Mouse (Mus musculus) limb, embryonic 15.5 days (tissue): ENCODE data around the gene Commd1. TPM values are rescaled to one million over a fixed set of nuclear protein-coding genes. Genes with fewer than 3 reads are reported as not detected.

Source experiments
- ATAC-seq: fragments of 200-750 bp; cut with Nextera tagmentation; 2 replicates; pipeline ENCODE4 v1.8.0; 2017; ENCODE audit warnings: low read depth, moderate TSS enrichment; ENCODE audit not compliant: insufficient number of reproducible peaks, low FRiP score, low TSS enrichment
- H3K27ac ChIP-seq: fragments of 300-500 bp; sonication (generic); 2 replicates; pipeline ENCODE4 v1.5.1; 2015; ENCODE audit warnings: moderate library complexity, mild to moderate bottlenecking, inconsistent platforms
- H3K27me3 ChIP-seq: fragments of 300-500 bp; sonication (generic); 2 replicates; pipeline ENCODE4 v1.6.1; 2015; ENCODE audit warnings: inconsistent platforms
- H3K36me3 ChIP-seq: fragments of 300-500 bp; sonication (generic); 2 replicates; pipeline ENCODE4 v1.6.1; 2015; ENCODE audit warnings: inconsistent platforms
- H3K4me1 ChIP-seq: fragments of 300-500 bp; sonication (generic); 2 replicates; pipeline ENCODE4 v1.6.1; 2015; ENCODE audit warnings: inconsistent platforms
- H3K4me2 ChIP-seq: fragments of 300-500 bp; sonication (generic); 2 replicates; pipeline ENCODE4 v1.6.1; 2015; ENCODE audit warnings: mild to moderate bottlenecking, inconsistent platforms
- H3K4me3 ChIP-seq: fragments of 300-500 bp; sonication (generic); 2 replicates; pipeline ENCODE4 v1.5.1; 2015; ENCODE audit warnings: mild to moderate bottlenecking, inconsistent platforms
- H3K9ac ChIP-seq: fragments of 300-500 bp; sonication (generic); 2 replicates; pipeline ENCODE4 v1.6.1; 2015; ENCODE audit warnings: inconsistent platforms
- H3K9me3 ChIP-seq: fragments of 300-500 bp; sonication (generic); 2 replicates; pipeline ENCODE4 v1.6.1; 2016; ENCODE audit warnings: inconsistent platforms
- WGBS: fragments of 180-500 bp; shearing (Covaris S2); methylation state at CpG from one replicate; pipeline ENCODE4 v1.1.7; 2015; 5-methylcytosine and 5-hydroxymethylcytosine counted together
- polyA plus RNA-seq: library from polyadenylated mRNA; unstranded; fragments of >200 nt; fragmentation: Nextera tagmentation; extraction: Ambion mirVana; gene quantifications from 2 replicates; pipeline ENCODE4 v1.2.1, GENCODE M21; 2015

The Commd1 gene
- polyA plus RNA-seq, 1 experiment from 2014 or later, result 348 TPM

DNA sequence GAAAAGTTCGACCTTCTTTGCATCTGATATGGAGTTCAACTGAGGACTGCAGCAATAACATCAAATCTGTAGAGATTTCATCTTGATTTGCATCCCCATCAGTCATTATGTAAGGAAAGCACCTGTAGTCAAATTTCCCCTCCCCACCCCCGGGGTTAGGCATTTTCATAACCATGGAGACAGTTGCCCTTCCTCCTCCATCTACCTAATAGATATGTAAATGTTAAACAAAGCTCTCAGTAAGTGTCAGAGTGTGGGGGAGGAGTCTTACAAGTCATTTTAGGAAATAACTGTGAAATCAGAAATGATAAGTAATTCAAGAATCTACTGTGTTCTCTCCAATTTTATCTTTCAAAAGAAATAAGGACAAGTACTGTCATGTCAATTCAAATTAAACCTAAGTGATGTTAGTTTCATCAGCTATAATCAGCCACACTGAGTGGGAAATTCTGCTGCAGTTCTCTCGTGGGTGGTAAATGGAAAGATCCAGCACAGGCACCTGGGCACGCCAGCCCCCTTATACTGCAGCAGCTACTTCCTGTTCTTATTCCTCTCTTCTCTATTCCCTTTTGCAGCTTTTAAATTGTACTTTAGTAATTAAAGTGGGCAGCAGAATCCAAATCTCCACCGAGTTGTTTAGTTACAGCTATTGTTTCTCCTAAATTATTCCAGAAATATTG, 45.6 kb downstream of the Commd1 start:
- Histone ChIP-seq H3K27ac (no peak overlapping the region), H3K9me3 (no peaks in the 10 kb centered on the region), H3K36me3 (no peaks in the 10 kb centered on the region), H3K4me3 (no peak overlapping the region), H3K4me1 (no peaks in the 10 kb centered on the region), H3K4me2 (no peak overlapping the region), H3K27me3 (no peaks in the 10 kb centered on the region), H3K9ac (no peak overlapping the region)
- ATAC-seq, result no peak
- 56% methylated on average over 5 of the region's 5 CpGs for WGBS

DNA sequence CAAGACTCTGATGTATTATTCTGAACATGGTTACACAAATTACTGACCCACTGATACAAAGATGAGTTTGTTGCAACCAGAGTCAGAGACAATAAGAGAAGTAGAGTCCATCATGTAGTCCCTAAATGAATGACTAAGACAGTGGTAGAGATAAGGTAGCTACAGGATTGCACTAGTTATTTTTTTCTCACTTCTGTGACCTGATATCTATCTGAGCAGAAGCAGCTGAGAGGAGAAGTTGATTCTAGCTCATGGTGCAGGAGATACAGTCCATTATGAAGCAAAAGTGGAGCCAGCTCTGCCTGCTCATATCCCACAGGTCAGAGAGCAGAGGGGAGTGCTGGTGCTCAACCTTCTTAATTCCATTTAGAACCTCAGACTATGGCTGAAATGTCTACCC, 50.0 kb downstream of the Commd1 start:
- H3K27ac ChIP-seq, result no peak overlapping the region
- no peak overlapping the region for H3K9ac ChIP-seq
- no peaks in the 10 kb centered on the region for H3K4me1 ChIP-seq
- H3K36me3 ChIP-seq, result peaks cover 3% of the 10 kb centered on the region; the same call in 1 of the 2 replicates
- no peak overlapping the region for H3K4me2 ChIP-seq
- no peaks in the 10 kb centered on the region for H3K9me3 ChIP-seq
- no peak for ATAC-seq
- no peaks in the 10 kb centered on the region for H3K27me3 ChIP-seq
- H3K4me3 ChIP-seq, result no peak overlapping the region

DNA sequence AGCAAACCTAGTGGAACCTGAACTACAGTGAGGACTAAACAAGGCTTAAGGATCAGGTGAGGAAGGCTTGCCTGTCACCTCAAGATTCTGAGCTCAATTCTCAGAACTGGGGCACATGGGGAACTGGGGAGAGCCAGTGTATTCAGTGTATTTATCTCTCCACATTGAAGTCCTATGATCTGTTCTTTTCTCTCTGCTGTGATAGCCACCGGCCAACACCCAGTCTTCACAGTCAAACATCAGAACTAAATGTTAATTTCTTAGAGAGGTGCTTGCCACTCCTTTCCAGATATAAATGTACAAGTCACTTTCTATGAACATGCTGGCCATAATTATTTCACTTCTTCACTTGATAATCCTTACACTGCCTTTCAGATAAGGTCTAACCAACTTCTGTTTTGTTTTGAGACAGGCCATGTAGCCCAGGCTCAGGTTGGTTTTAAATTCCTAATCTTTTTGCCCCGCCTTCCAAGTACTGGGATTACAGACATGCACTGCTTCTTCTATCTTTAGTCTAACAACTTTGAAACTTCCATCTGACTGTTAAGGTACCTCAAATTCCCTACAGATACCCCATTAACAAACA, 50.8 kb downstream of the Commd1 start:
- Histone ChIP-seq H3K4me1 (no peaks in the 10 kb centered on the region), H3K4me3 (no peak overlapping the region), H3K9me3 (no peaks in the 10 kb centered on the region), H3K9ac (no peak overlapping the region), H3K27ac (no peak overlapping the region), H3K27me3 (no peaks in the 10 kb centered on the region), H3K4me2 (no peak overlapping the region), H3K36me3 (peaks cover 3% of the 10 kb centered on the region; the same call in 1 of the 2 replicates)
- ATAC-seq, result no peak
- WGBS, result 96% methylated on average over 2 of the region's 2 CpGs

DNA sequence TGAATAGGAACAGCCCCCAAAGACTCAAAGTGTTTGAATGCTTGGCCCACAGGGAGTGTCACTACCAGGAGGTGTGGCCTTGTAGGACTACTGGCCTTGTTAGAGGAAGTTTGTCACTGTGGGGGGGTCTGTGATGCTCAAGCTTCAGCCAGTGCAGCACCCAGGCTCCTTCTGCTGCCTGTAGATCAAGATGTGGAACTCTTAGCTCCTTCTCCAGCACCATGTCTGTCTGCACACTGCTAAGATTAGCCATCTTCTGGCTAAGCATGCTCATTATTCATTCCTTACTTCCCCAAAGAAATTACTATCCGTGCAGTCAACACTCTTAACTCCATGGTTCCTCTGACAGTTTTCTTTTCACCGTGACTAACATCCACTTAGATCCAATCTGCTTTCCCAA, 52.1 kb downstream of the Commd1 start:
- Histone ChIP-seq H3K4me2 (no peak overlapping the region), H3K4me1 (no peaks in the 10 kb centered on the region), H3K4me3 (no peak overlapping the region), H3K9ac (no peak overlapping the region), H3K9me3 (no peaks in the 10 kb centered on the region), H3K27me3 (no peaks in the 10 kb centered on the region), H3K36me3 (peaks cover 3% of the 10 kb centered on the region; the same call in 1 of the 2 replicates), H3K27ac (no peak overlapping the region)
- 75% methylated on average over 2 of the region's 2 CpGs for WGBS
- no peak for ATAC-seq

DNA sequence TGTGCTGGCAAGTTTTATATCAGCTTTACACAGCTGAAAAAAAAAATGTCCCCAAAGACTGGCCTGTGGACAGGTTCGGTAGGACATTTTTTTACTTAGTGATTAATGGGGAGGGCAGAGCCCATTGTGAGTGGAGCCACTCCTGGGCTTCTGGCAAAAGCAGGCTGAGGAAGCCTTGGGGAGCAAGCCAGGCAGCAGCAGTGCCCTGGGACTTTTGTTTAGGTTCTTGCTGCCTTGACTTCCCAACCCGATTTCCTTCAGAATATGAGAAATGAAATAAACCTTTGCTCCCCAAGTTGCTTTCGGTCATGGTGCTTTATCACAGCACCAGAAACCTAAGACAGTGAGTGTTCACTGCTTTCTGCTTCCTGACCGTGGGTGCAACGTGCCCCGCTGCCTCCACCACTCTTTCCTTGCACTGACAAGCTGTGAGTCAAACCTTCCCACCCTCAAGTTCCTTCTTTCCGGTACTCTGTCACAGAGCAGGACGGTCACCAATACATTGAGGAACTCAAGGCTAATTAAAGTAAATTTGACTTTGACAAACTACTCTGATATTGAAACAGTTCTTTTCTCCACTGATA, 53.5 kb downstream of the Commd1 start:
- no peaks in the 10 kb centered on the region for H3K27me3 ChIP-seq
- H3K36me3 ChIP-seq, result peaks cover 3% of the 10 kb centered on the region; the same call in 1 of the 2 replicates
- ATAC-seq, result no peak
- WGBS, result 72% methylated on average over 8 of the region's 8 CpGs
- H3K4me3 ChIP-seq, result no peak overlapping the region
- H3K4me2 ChIP-seq, result no peak overlapping the region
- H3K9me3 ChIP-seq, result no peaks in the 10 kb centered on the region
- no peak overlapping the region for H3K27ac ChIP-seq
- no peak overlapping the region for H3K9ac ChIP-seq
- H3K4me1 ChIP-seq, result no peaks in the 10 kb centered on the region

DNA sequence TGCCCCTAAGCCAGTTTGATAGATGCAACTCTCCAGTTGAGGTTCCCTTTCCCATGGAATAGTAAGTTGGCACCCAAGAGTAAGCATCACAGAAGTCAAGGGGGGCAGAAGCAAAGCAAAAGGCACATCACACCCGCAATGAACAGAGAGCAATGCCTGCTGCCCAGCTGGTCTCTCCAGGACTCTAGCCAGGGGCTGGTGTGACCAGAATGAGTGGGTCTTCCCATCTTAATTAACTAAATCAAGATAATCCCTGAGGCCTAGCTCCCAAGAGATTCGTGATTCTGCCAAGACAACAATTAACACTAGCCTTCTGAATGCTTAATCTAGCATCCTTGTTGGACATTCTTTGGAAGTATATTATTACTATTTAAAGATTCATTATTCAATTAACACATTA, 58.6 kb downstream of the Commd1 start:
- 85% methylated on average over 2 of the region's 2 CpGs for WGBS
- H3K4me1 ChIP-seq, result no peaks in the 10 kb centered on the region
- no peaks in the 10 kb centered on the region for H3K9me3 ChIP-seq
- no peak overlapping the region for H3K27ac ChIP-seq
- no peak overlapping the region for H3K4me2 ChIP-seq
- no peaks in the 10 kb centered on the region for H3K27me3 ChIP-seq
- H3K36me3 ChIP-seq, result no peaks in the 10 kb centered on the region
- no peak for ATAC-seq
- no peak overlapping the region for H3K9ac ChIP-seq
- no peak overlapping the region for H3K4me3 ChIP-seq

DNA sequence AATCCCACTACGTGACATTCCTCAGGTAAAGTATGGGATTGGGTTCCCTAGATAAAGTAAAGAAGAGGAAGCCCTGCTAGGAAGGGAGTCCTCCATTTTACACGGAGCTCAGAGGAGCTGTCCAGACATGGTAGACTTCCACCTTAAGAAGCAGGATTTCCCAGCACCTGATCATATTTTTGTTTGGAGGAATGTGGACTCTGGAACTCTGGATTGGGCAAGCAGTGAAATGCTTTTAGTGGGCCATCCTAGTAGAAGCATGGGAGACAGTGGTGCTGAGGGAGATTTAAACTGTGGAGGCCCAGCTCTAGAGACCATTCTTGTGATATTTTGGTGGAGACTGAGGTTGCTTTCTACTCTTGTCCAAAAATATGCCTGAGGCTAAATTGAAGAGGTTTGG, 59.6 kb downstream of the Commd1 start:
- H3K27me3 ChIP-seq, result no peaks in the 10 kb centered on the region
- H3K4me2 ChIP-seq, result no peak overlapping the region
- no peaks in the 10 kb centered on the region for H3K4me1 ChIP-seq
- no peaks in the 10 kb centered on the region for H3K9me3 ChIP-seq
- H3K27ac ChIP-seq, result no peak overlapping the region
- no peaks in the 10 kb centered on the region for H3K36me3 ChIP-seq
- no peak overlapping the region for H3K4me3 ChIP-seq
- ATAC-seq, result no peak
- 69% methylated on average over 2 of the region's 2 CpGs for WGBS
- no peak overlapping the region for H3K9ac ChIP-seq

DNA sequence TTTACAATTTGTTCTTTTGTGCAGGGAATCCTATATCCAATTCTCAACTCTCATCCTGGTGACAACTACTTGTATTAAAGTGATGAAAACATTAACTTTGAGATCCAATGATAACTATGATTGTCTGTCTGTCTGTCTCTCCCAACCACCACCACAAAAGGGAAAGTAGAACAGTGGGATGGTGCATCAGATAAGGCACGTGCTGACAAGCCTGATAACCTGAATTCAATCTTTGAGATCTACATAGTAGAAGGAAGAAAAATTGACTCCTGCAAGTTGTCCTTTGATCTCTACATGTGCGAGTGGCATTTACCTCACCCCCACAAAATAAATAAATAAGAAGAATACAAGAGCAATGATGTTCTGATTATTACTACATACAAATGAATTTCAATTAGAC, 62.8 kb downstream of the Commd1 start:
- no peak overlapping the region for H3K27ac ChIP-seq
- 73% methylated on average over 2 of the region's 2 CpGs for WGBS
- no peaks in the 10 kb centered on the region for H3K36me3 ChIP-seq
- no peaks in the 10 kb centered on the region for H3K27me3 ChIP-seq
- no peak overlapping the region for H3K9ac ChIP-seq
- no peaks in the 10 kb centered on the region for H3K4me1 ChIP-seq
- H3K4me3 ChIP-seq, result no peak overlapping the region
- H3K9me3 ChIP-seq, result no peaks in the 10 kb centered on the region
- H3K4me2 ChIP-seq, result no peak overlapping the region
- ATAC-seq, result no peak

DNA sequence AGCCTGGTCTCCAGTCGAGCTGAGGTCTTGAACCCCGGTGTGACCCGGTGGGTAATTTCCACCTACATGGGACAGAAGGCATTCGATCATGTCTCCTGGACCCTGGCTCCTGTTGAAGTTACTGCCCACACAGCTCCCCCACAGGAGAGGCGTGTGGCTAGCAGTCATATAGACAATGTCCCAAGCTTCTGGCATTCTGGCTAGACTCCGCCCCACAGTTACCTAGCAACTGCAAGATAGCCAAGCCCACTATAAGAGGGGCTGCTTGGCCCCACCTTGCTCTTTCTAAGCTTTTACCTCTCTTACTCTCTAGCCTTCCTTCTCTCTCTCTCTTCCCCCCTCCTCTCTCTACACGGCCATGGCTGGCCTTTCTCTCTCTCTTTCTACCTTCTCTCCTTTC, 64.4 kb downstream of the Commd1 start:
- Histone ChIP-seq H3K27me3 (no peaks in the 10 kb centered on the region), H3K9me3 (no peaks in the 10 kb centered on the region), H3K36me3 (no peaks in the 10 kb centered on the region), H3K9ac (no peak overlapping the region), H3K27ac (no peak overlapping the region), H3K4me3 (no peak overlapping the region), H3K4me2 (no peak overlapping the region), H3K4me1 (no peaks in the 10 kb centered on the region)
- ATAC-seq, result no peak
- 91% methylated on average over 7 of the region's 7 CpGs for WGBS

DNA sequence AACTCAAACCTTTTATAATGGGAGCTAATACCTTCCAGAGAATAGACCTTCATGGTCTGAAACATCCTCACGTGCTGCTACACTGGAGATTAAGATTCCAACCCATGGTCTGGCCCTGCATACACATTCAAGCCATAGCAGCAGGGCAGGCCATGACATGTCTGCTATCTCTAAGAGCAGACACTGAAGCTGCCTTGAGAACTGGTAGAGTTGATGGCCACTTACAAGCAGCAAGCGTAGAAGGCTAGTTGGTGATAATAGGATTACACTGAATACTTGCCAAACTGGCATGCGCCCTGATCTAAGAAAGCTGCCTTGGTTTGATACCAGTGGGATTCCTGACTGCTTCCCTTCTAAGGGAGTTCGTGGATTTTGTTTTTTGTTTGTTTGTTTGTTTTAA, 68.4 kb downstream of the Commd1 start:
- H3K4me3 ChIP-seq, result no peak overlapping the region
- H3K27ac ChIP-seq, result no peak overlapping the region
- no peaks in the 10 kb centered on the region for H3K27me3 ChIP-seq
- no peaks in the 10 kb centered on the region for H3K4me1 ChIP-seq
- no peaks in the 10 kb centered on the region for H3K36me3 ChIP-seq
- ATAC-seq, result no peak
- H3K9me3 ChIP-seq, result no peaks in the 10 kb centered on the region
- H3K4me2 ChIP-seq, result no peak overlapping the region
- no peak overlapping the region for H3K9ac ChIP-seq
- WGBS, result 76% methylated on average over 4 of the region's 4 CpGs

DNA sequence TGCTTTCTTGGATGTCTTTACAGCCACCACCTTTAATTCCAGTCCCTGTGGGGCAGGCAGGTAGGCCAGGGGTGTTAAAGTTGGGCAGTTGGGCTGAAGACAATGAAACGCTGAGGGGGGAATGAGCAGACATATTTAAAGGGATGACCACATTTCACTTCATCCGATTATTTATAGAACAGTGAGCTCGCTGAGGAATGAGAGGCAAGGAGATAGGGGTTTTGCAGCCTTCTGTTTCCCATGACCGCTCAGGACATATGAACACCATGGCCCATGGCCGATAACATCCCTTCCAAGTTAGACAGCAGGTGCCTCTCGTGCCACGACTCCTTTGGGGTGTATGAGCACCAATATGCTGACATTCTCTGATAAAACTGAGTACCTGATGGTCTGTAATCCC, 70.4 kb downstream of the Commd1 start:
- H3K36me3 ChIP-seq, result no peaks in the 10 kb centered on the region
- no peak overlapping the region for H3K27ac ChIP-seq
- no peaks in the 10 kb centered on the region for H3K27me3 ChIP-seq
- 93% methylated on average over 7 of the region's 7 CpGs for WGBS
- H3K4me3 ChIP-seq, result no peak overlapping the region
- no peaks in the 10 kb centered on the region for H3K9me3 ChIP-seq
- H3K4me1 ChIP-seq, result no peaks in the 10 kb centered on the region
- H3K4me2 ChIP-seq, result no peak overlapping the region
- no peak overlapping the region for H3K9ac ChIP-seq
- no peak for ATAC-seq

DNA sequence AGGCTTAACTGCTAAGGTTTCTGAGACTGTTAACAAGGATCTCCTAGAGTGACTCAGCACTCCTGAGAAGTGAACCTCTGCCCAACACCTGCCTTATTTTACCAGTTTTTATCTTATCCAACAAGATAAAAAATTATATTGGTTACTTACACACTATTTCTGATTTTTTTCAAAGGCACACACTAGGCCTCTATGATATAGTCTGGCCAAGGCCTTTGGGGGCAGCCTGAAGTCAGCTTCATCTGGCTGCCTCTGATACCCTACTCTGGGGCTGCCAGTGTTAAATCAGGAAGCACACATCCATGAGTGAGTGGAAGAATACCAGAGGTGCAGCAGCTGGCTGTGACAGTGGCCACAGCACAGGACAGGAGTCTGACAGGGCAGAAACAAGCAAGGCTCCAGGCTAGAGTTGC, 75.7 kb downstream of the Commd1 start:
- no peaks in the 10 kb centered on the region for H3K9me3 ChIP-seq
- H3K36me3 ChIP-seq, result no peaks in the 10 kb centered on the region
- no peak overlapping the region for H3K27ac ChIP-seq
- H3K4me3 ChIP-seq, result no peak overlapping the region
- H3K9ac ChIP-seq, result no peak overlapping the region
- H3K4me2 ChIP-seq, result no peak overlapping the region
- H3K4me1 ChIP-seq, result no peaks in the 10 kb centered on the region
- ATAC-seq, result no peak
- no peaks in the 10 kb centered on the region for H3K27me3 ChIP-seq
